Mouse (Mus musculus) small intestine, adult 2 months (tissue): Measurements from ENCODE around the gene Gm3402.

Source experiments
- CTCF ChIP-seq: fragments of 200-500 bp; IDR thresholded peaks from 2 replicates; pipeline ENCODE4 v1.5.1; 2012; ENCODE audit warnings: low read depth, mild to moderate bottlenecking, control low read depth, inconsistent platforms, low read length, moderate library complexity, mixed read lengths; ENCODE audit not compliant: insufficient replicate concordance, insufficient read length; ENCODE audit errors: extremely low read depth
- POLR2A ChIP-seq: fragments of 200-500 bp; IDR thresholded peaks from 2 replicates; pipeline ENCODE4 v1.6.1; 2012; ENCODE audit warnings: low read depth, mild to moderate bottlenecking, control low read depth, inconsistent platforms, low read length, moderate library complexity

GRCm38 (mm10) chr5:146470821-146471220 is 43.1 kb upstream of the Gm3402 start:
- no peak for TF ChIP-seq POLR2A
- TF ChIP-seq CTCF, result no peak
